Mouse (Mus musculus) forebrain, postnatal 0 days (tissue): Measurements from ENCODE around the gene Ptgr2. TPM values are rescaled to one million over a fixed set of nuclear protein-coding genes. Genes with fewer than 3 reads are reported as not detected.

Source experiments
- ATAC-seq: fragments of 200-750 bp; cut with Nextera tagmentation; 2 replicates; pipeline ENCODE4 v1.8.0; 2017; ENCODE audit warnings: mild to moderate bottlenecking, moderate library complexity
- DNase-seq: peaks from one replicate; pipeline ENCODE4 v3.0.0-alpha.2; 2015
- H3K27ac ChIP-seq: fragments of 300-500 bp; sonication (generic); 2 replicates; pipeline ENCODE4 v1.5.1; 2014; ENCODE audit warnings: low read depth, mild to moderate bottlenecking, antibody characterized with exemption, low read length, moderate library complexity, mixed read lengths
- H3K27me3 ChIP-seq: fragments of 300-500 bp; sonication (generic); 2 replicates; pipeline ENCODE4 v1.6.1; 2014; ENCODE audit warnings: mild to moderate bottlenecking, low read length, mixed read lengths; ENCODE audit not compliant: insufficient read depth
- H3K36me3 ChIP-seq: fragments of 300-500 bp; sonication (generic); 2 replicates; pipeline ENCODE4 v1.6.1; 2014; ENCODE audit warnings: mild to moderate bottlenecking, moderate library complexity; ENCODE audit not compliant: insufficient read depth
- H3K4me1 ChIP-seq: fragments of 300-500 bp; sonication (generic); 2 replicates; pipeline ENCODE4 v1.6.1; 2014; ENCODE audit warnings: antibody characterized with exemption; ENCODE audit not compliant: insufficient read depth
- H3K4me2 ChIP-seq: fragments of 300-500 bp; sonication (generic); 2 replicates; pipeline ENCODE4 v1.6.1; 2014; ENCODE audit warnings: low read depth, mild to moderate bottlenecking, moderate library complexity
- H3K4me3 ChIP-seq: fragments of 300-500 bp; sonication (generic); 2 replicates; pipeline ENCODE4 v1.5.1; 2014; ENCODE audit warnings: low read depth, low read length, mixed read lengths
- H3K9ac ChIP-seq: fragments of 300-500 bp; sonication (generic); 2 replicates; pipeline ENCODE4 v1.6.1; 2014; ENCODE audit warnings: mild to moderate bottlenecking
- H3K9me3 ChIP-seq: fragments of 300-500 bp; sonication (generic); 2 replicates; pipeline ENCODE4 v1.6.1; 2016; ENCODE audit warnings: low read length
- CTCF ChIP-seq: sonication (generic); IDR thresholded peaks from 2 replicates; pipeline ENCODE4 v1.5.1; 2016; ENCODE audit warnings: antibody characterized with exemption, control low read depth, low read depth
- WGBS: fragments of 180-500 bp; shearing (Covaris S2); extraction: QIAGEN DNeasy Blood & Tissue Kit; methylation state at CpG from one replicate; pipeline ENCODE4 v1.1.7; 2014; 5-methylcytosine and 5-hydroxymethylcytosine counted together
- polyA plus RNA-seq: library from polyadenylated mRNA; unstranded; fragments of >200 nt; fragmentation: Nextera tagmentation; extraction: Ambion mirVana; gene quantifications from 2 replicates; pipeline ENCODE4 v1.2.1, GENCODE M21; 2015
- total RNA-seq: library from RNA; depleted of rRNA; stranded (reverse); fragments of >200 nt; gene quantifications from 2 replicates; pipeline ENCODE4 v1.2.3, GENCODE M21; 2014

The Ptgr2 gene
- total and polyA plus RNA-seq, 2 experiments from 2014 or later: 17.3 to 18.7 TPM

DNA sequence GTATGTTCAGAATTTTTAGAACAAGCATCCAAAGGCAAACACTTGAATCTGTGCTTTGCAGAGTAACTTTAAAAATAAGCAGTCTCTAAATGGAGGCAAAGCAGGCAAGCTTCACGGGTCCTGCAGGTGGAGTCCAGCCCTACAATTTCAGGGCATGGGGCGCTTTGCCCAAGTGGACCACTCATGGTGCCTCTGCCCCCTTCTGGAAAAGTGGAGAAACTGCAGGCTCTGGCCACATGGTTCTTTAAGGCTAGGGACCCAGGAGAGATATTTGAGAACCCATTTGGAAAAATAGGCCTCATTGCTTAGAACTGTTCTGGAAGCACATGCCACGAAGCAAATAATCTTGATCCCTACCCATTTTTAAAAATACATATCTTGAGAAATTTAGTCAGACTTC is 35.8 kb upstream of the Ptgr2 start:
- ATAC-seq (0 out of 2 replicates have a peak, but pooled peaks have one; percentile 23), DNase-seq (peak; percentile 72)
- 6% methylated on average over 3 of the region's 3 CpGs for WGBS
- Histone ChIP-seq H3K9ac (no peak overlapping the region), H3K27me3 (no peaks in the 10 kb centered on the region), H3K27ac (no peak overlapping the region), H3K36me3 (no peaks in the 10 kb centered on the region), H3K9me3 (no peaks in the 10 kb centered on the region), H3K4me2 (no peak overlapping the region), H3K4me1 (no peaks in the 10 kb centered on the region), H3K4me3 (no peak overlapping the region)
- peak; percentile 82 for TF ChIP-seq CTCF

DNA sequence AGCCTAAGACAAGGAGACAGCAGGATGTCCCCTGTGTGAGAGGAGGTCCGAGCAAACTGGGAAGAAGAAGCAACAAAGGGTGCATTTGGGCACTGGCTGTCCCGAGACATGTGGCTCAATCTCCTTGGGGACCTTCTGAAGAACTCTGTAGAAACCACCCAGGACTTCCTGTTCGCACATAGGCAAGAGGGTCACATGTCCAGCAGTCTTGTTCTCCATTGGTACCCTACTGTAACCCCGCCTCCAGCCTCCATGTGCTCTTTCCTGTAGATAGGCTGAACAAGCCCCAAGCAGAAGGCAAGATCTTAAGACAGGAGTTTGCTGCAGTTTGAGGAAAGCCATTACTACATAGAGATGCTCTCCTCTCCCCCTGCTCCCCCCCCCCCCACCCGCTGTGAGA is 32.2 kb upstream of the Ptgr2 start:
- Histone ChIP-seq H3K27ac (no peak overlapping the region), H3K27me3 (no peaks in the 10 kb centered on the region), H3K36me3 (no peaks in the 10 kb centered on the region), H3K9ac (no peak overlapping the region), H3K4me1 (no peaks in the 10 kb centered on the region), H3K9me3 (no peaks in the 10 kb centered on the region), H3K4me2 (no peak overlapping the region), H3K4me3 (no peak overlapping the region)
- TF ChIP-seq CTCF: no peak
- 89% methylated on average over 5 of the region's 5 CpGs for WGBS
- no peak for ATAC-seq
- no peak for DNase-seq

DNA sequence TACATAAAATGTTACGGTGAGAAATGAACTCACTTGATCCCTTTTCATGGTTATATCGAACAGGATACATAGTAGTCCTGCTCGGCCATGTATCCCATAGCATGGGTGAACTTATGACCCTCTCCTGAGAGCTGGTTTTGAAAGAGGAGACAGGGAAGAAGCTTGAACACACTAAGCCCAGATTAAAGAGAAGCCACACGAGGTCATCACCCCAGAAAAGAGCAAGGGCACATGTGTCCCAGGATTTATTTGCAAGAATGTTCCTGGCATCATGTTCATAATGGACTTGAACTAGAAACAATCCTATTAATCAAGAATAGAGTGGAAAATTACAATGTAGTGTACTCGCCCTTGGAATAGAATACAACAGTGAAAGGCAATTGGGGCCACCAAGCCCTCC is 30.1 kb upstream of the Ptgr2 start:
- no peak overlapping the region for H3K4me2 ChIP-seq
- 84% methylated on average over 5 of the region's 5 CpGs for WGBS
- no peak for DNase-seq
- no peak overlapping the region for H3K27ac ChIP-seq
- no peaks in the 10 kb centered on the region for H3K4me1 ChIP-seq
- H3K4me3 ChIP-seq: no peak overlapping the region
- TF ChIP-seq CTCF: no peak
- H3K9ac ChIP-seq: no peak overlapping the region
- no peak for ATAC-seq
- H3K9me3 ChIP-seq: no peaks in the 10 kb centered on the region
- no peaks in the 10 kb centered on the region for H3K27me3 ChIP-seq
- no peaks in the 10 kb centered on the region for H3K36me3 ChIP-seq

DNA sequence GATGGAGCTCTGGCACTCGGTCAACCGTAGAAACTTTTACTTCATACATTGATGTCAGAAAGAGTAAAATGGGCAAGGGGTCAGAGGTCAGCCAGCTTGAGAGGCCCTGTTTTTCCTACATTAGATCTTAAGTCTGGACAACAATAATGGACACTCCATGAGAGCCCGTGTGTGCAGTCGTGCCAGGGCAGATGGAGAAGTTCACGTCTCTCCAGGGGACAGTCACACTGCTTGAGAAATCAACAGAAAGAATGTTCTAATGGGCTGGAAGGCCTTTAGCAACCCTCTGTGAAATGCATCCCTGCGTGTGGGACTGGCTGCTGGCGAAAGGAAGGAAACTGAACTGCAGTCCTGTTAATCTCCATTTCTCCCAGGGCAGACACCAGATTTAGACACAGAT is 24.7 kb upstream of the Ptgr2 start:
- ATAC-seq: no peak
- Histone ChIP-seq H3K9me3 (no peaks in the 10 kb centered on the region), H3K4me3 (no peak overlapping the region), H3K4me2 (no peak overlapping the region), H3K27ac (no peak overlapping the region), H3K9ac (no peak overlapping the region), H3K4me1 (no peaks in the 10 kb centered on the region), H3K36me3 (no peaks in the 10 kb centered on the region), H3K27me3 (no peaks in the 10 kb centered on the region)
- TF ChIP-seq CTCF: no peak
- 49% methylated on average over 7 of the region's 7 CpGs for WGBS
- no peak for DNase-seq

DNA sequence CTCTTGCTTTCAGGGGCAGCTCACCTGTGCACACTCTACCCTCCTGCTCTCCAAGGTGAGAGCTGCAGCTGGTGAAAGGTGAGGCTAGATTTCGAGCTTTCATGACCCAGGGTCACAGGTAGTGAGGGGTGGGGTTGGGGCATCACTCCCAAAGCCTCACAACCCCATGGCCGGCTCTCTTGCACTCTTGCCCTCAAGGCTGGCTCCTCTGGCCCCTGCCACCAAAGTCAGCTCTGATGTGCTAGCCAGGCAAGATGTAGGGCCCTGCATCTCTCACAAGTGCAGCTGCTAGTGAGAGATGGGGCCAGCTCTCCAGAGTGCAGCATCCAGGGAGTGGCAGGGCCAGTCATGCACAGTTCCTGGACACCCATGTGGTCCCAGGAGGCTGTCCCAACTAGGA is 17.8 kb upstream of the Ptgr2 start:
- Histone ChIP-seq H3K27ac (no peak overlapping the region), H3K27me3 (no peaks in the 10 kb centered on the region), H3K4me1 (no peaks in the 10 kb centered on the region), H3K4me2 (no peak overlapping the region), H3K9me3 (no peaks in the 10 kb centered on the region), H3K36me3 (no peaks in the 10 kb centered on the region), H3K9ac (no peak overlapping the region), H3K4me3 (no peak overlapping the region)
- no peak for TF ChIP-seq CTCF
- DNase-seq (no peak), ATAC-seq (no peak)
- 58% methylated on average over 2 of the region's 2 CpGs for WGBS

DNA sequence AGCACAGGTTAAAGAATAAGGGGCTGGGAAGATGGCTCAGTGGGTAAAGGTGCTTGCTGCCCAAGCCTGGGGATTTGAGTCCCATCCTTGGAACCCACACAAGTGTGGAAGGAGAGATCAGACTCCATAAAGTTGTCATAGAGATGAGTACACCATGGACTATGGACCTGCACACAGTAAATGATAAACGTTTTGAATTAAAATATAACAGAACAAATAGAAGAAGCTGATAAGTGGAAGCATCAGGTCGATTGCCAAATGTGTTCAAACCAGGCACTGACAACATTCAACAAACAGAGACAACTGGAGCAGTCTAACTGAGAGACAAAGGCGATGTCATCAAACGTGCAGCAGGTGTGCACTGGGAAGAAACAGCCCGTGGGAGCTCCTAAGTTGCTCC is 11.7 kb upstream of the Ptgr2 start:
- no peak overlapping the region for H3K4me2 ChIP-seq
- ATAC-seq: no peak

DNA sequence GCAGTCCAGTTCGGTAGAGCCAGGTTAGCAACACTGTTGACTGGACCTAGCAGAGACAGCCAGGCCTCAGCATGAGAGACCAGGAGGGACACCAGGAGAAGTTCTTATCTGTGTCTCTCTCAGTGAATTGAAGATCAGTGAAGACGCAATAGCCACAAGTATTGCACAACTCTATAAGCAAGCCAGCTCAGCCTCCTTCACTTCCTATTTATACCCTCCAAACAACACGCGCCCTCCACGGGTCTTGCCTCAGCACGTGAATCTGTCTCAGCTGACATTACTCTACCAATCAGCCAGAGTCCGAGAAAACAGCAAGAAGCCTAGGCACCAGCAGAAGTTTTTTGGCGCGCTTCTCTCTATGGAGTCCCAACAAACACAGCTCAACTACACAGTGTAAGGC is 9.7 kb upstream of the Ptgr2 start:
- no peak for TF ChIP-seq CTCF
- no peaks in the 10 kb centered on the region for H3K36me3 ChIP-seq

More for the DNA sequence above, 11.7 kb upstream of the Ptgr2 start:
- H3K9ac ChIP-seq: no peak overlapping the region
- no peak overlapping the region for H3K4me3 ChIP-seq
- H3K9me3 ChIP-seq: no peaks in the 10 kb centered on the region
- WGBS: 84% methylated on average over 5 of the region's 5 CpGs
- no peak for DNase-seq
- no peaks in the 10 kb centered on the region for H3K27me3 ChIP-seq
- no peak for TF ChIP-seq CTCF
- no peak overlapping the region for H3K27ac ChIP-seq
- H3K36me3 ChIP-seq: no peaks in the 10 kb centered on the region
- no peaks in the 10 kb centered on the region for H3K4me1 ChIP-seq

DNA sequence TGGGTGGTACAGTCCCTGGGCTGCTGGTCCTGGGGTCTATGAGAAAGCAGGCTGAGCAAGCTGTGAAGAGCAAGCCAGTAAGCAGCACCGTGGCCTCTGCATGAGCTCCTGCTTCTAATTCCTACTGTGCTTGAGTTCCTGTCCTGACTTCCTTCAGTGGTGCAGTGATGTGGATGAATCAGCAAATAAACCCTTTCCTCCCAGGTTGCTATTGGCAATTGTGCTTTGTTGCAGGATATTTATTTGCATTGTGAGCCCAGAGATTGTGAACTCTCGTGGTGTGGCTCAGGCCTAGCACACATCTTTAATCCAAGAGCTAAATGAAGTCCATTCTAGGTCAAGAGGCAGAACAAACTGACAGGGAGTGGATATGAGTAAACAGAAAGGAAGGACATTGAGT is 8.7 kb upstream of the Ptgr2 start:
- Histone ChIP-seq H3K9ac (no peak overlapping the region), H3K4me2 (no peak overlapping the region), H3K36me3 (no peaks in the 10 kb centered on the region), H3K27ac (no peak overlapping the region), H3K27me3 (no peaks in the 10 kb centered on the region), H3K9me3 (no peaks in the 10 kb centered on the region), H3K4me1 (no peaks in the 10 kb centered on the region), H3K4me3 (no peak overlapping the region)
- ATAC-seq (no peak), DNase-seq (no peak)
- WGBS: 68% methylated on average over 2 of the region's 2 CpGs
- TF ChIP-seq CTCF: no peak

More for the DNA sequence above, 9.7 kb upstream of the Ptgr2 start:
- DNase-seq (no peak), ATAC-seq (no peak)
- 94% methylated on average over 9 of the region's 9 CpGs for WGBS
- Histone ChIP-seq H3K4me3 (no peak overlapping the region), H3K27ac (no peak overlapping the region), H3K9ac (no peak overlapping the region), H3K27me3 (no peaks in the 10 kb centered on the region), H3K4me2 (no peak overlapping the region), H3K4me1 (no peaks in the 10 kb centered on the region), H3K9me3 (no peaks in the 10 kb centered on the region)
